Mouse (Mus musculus) spleen, postnatal 10 days (tissue): ENCODE data around the gene Gin1.
"Not testable (repeated sequence)": the region's sequence is repeated elsewhere in the genome, so short reads cannot be mapped to it uniquely, and the experiment has no call there.

Experiments
- DNase-seq, 2 experiments: peaks; one replicate each; pipeline ENCODE4 v3.0.0; 2021 to 2022; ENCODE audit warnings: low spot score in 2 of 2

Gin1 gene

GRCm38 (mm10) chr1:97769904-97770753 lies at the start of gene Gin1, which contains the start of gene Ppip5k2:
Gene Gin1 (plus strand): TSS chr1:97770172.
Gene Ppip5k2 (minus strand): TSS chr1:97770411.
- peak; percentile 87 to 95 for DNase-seq

- DNase-seq: peak in 1 of 2 experiments; percentile 23
Measured at GRCm38 (mm10) chr1:97726730-97727129, 43.2 kb upstream of the Gin1 start.

GRCm38 (mm10) chr1:97729339-97729738 lies 40.6 kb upstream of the Gin1 start:
- no peak for DNase-seq

GRCm38 (mm10) chr1:97743063-97743462 lies 26.9 kb upstream of the Gin1 start:
- no peak for DNase-seq

GRCm38 (mm10) chr1:97745712-97746111 lies 24.3 kb upstream of the Gin1 start:
- no peak for DNase-seq

GRCm38 (mm10) chr1:97746261-97746660 lies 23.7 kb upstream of the Gin1 start:
- no peak for DNase-seq

GRCm38 (mm10) chr1:97748163-97748562 lies 21.8 kb upstream of the Gin1 start:
- no peak for DNase-seq

- no peak for DNase-seq
Measured at GRCm38 (mm10) chr1:97753216-97753615, 16.8 kb upstream of the Gin1 start.

GRCm38 (mm10) chr1:97754392-97754791 lies 15.6 kb upstream of the Gin1 start:
- no peak for DNase-seq

GRCm38 (mm10) chr1:97759841-97760240 lies 10.1 kb upstream of the Gin1 start:
- no peak for DNase-seq

GRCm38 (mm10) chr1:97760598-97760997 lies 9.4 kb upstream of the Gin1 start:
- no peak for DNase-seq

GRCm38 (mm10) chr1:97761477-97761876 lies 8.5 kb upstream of the Gin1 start:
- DNase-seq: no peak

GRCm38 (mm10) chr1:97765712-97766111 lies 4.3 kb upstream of the Gin1 start:
- DNase-seq: not testable (repeated sequence)

- DNase-seq: no peak
Measured at GRCm38 (mm10) chr1:97768089-97768488, 1.9 kb upstream of the Gin1 start.

- DNase-seq: no peak
Measured at GRCm38 (mm10) chr1:97768906-97769293, 1.1 kb upstream of the Gin1 start.

- DNase-seq: peak; percentile 33 to 37
Measured at GRCm38 (mm10) chr1:97769294-97769903, 573 bp upstream of the Gin1 start.

- no peak for DNase-seq
Measured at GRCm38 (mm10) chr1:97771118-97771517, 1.1 kb downstream of the Gin1 start.

GRCm38 (mm10) chr1:97771727-97772126 lies 1.8 kb downstream of the Gin1 start:
- no peak for DNase-seq

- no peak for DNase-seq
Measured at GRCm38 (mm10) chr1:97773362-97773761, 3.4 kb downstream of the Gin1 start.

GRCm38 (mm10) chr1:97773973-97774372 lies 4.0 kb downstream of the Gin1 start:
- DNase-seq: no peak

GRCm38 (mm10) chr1:97781674-97782073 lies 11.7 kb downstream of the Gin1 start:
- DNase-seq: no peak

GRCm38 (mm10) chr1:97784928-97785327 lies 15.0 kb downstream of the Gin1 start:
- no peak for DNase-seq
